Mouse (Mus musculus) cerebellum, adult 8-10 months (tissue): ENCODE results near the gene Atp6v1b1.
"Not testable (repeated sequence)": the region's sequence is repeated elsewhere in the genome, so short reads cannot be mapped to it uniquely, and the experiment has no call there.

Experiments used
- DNase-seq: peaks from one replicate; pipeline ENCODE4 v3.0.0; 2022

Gene Atp6v1b1

GRCm38 (mm10) chr6:83775638-83776293, 33.0 kb downstream of the Atp6v1b1 start, which contains the start of gene Tex261:
Gene Tex261, minus strand, starts transcription at chr6:83775813.
- DNase-seq: peak; percentile 89

- no peak for DNase-seq
Measured at GRCm38 (mm10) chr6:83778306-83778705, 35.5 kb downstream of the Atp6v1b1 start.

GRCm38 (mm10) chr6:83779026-83779425, 36.2 kb downstream of the Atp6v1b1 start:
- peak; percentile 27 for DNase-seq

GRCm38 (mm10) chr6:83786426-83786825, 43.6 kb downstream of the Atp6v1b1 start:
- no peak for DNase-seq

- DNase-seq: no peak
Measured at GRCm38 (mm10) chr6:83788554-83788953, 45.8 kb downstream of the Atp6v1b1 start.

GRCm38 (mm10) chr6:83790533-83790932, 47.7 kb downstream of the Atp6v1b1 start:
- DNase-seq: not testable (repeated sequence)

- no peak for DNase-seq
Measured at GRCm38 (mm10) chr6:83791251-83791890, 48.6 kb downstream of the Atp6v1b1 start.

- peak; percentile 91 for DNase-seq
Measured at GRCm38 (mm10) chr6:83794760-83795296, 52.0 kb downstream of the Atp6v1b1 start, which contains the start of gene Nagk. Gene Nagk, plus strand, starts transcription at chr6:83794982.

- DNase-seq: no peak
Measured at GRCm38 (mm10) chr6:83795492-83795900, 52.7 kb downstream of the Atp6v1b1 start.

- DNase-seq: no peak
Measured at GRCm38 (mm10) chr6:83796686-83797085, 53.9 kb downstream of the Atp6v1b1 start.

- peak; percentile 25 for DNase-seq
Measured at GRCm38 (mm10) chr6:83802033-83802432, 59.2 kb downstream of the Atp6v1b1 start.

GRCm38 (mm10) chr6:83802846-83803245, 60.1 kb downstream of the Atp6v1b1 start:
- no peak for DNase-seq
